Mouse (Mus musculus) brain, embryonic 14.5 days (tissue): Measurements from ENCODE around the gene Gpr137.

ENCODE experiments used
- CTCF ChIP-seq: fragments of 200-500 bp; IDR thresholded peaks from 2 replicates; pipeline ENCODE4 v1.5.1; 2012; ENCODE audit warnings: inconsistent platforms, mild to moderate bottlenecking, moderate library complexity, borderline replicate concordance; ENCODE audit not compliant: insufficient read depth, insufficient read length; ENCODE audit errors: extremely low read depth
- POLR2A ChIP-seq: fragments of 200-500 bp; IDR thresholded peaks from 2 replicates; pipeline ENCODE4 v1.6.1; 2012; ENCODE audit warnings: mild to moderate bottlenecking, inconsistent platforms, borderline replicate concordance; ENCODE audit not compliant: poor library complexity, insufficient read depth, insufficient read length, severe bottlenecking; ENCODE audit errors: extremely low read depth

- TF ChIP-seq POLR2A = no peak
- no peak for TF ChIP-seq CTCF
These were observed 49.8 kb downstream of the Gpr137 start for GRCm38 (mm10) chr19:6892512-6892911.
